Mouse (Mus musculus): ENCODE measurements around the gene Heatr3. TPM values are rescaled to one million over a fixed set of nuclear protein-coding genes. Genes with fewer than 3 reads are reported as not detected.

The Heatr3 gene
- polyA plus RNA-seq, 1 experiment from 2014 or later, result 41.6 TPM

Small RNA genes within 50 kb of the gene (microRNA-seq; reads per million reads assigned to microRNA genes)
- 2.6 reads per million, percentile 11 among the genes with 10 or more reads in this experiment for gene Mir7071

Other genes starting within 250 kb of the Heatr3 start
- 35.1 and 35.7 TPM in 2 replicates for gene Zfp423, start 178.3 kb upstream of the Heatr3 start, polyA plus RNA-seq (2015; fragmentation: Nextera tagmentation; extraction: Ambion mirVana)
- 38.4 and 40.2 TPM in 2 replicates for gene Cnep1r1, start 19.1 kb upstream of the Heatr3 start, polyA plus RNA-seq (2015; fragmentation: Nextera tagmentation; extraction: Ambion mirVana)
- gene Tent4b, start 61.4 kb downstream of the Heatr3 start, polyA plus RNA-seq (2015; fragmentation: Nextera tagmentation; extraction: Ambion mirVana), result 10.4 and 11.2 TPM in 2 replicates
- 4.1 and 4.3 TPM in 2 replicates for gene Adcy7, start 134.5 kb downstream of the Heatr3 start, polyA plus RNA-seq (2015; fragmentation: Nextera tagmentation; extraction: Ambion mirVana)
- 60.2 and 63.5 TPM in 2 replicates for gene Brd7, start 224.3 kb downstream of the Heatr3 start, polyA plus RNA-seq (2015; fragmentation: Nextera tagmentation; extraction: Ambion mirVana)